Mouse (Mus musculus): ENCODE results near the gene Mfsd5.

- TF ChIP-seq TAL1 (IDR thresholded peaks at IDR 0.05; ENCODE audit: low read length) (no peak), POLR2AphosphoS5 (IDR thresholded peaks at IDR 0.05; ENCODE audit: borderline replicate concordance, low read depth, low read length) (no peak), CTCF (IDR thresholded peaks at IDR 0.05 in 2 of 3, conservative IDR thresholded peaks at IDR 0.05 in 1 of 3; ENCODE audit: control insufficient read depth in 1 of 3, insufficient read depth in 1 of 3, low read depth in 2 of 3, low read length in 3 of 3, poor library complexity in 1 of 3, severe bottlenecking in 1 of 3) (no peak), RAD21 (IDR thresholded peaks at IDR 0.05; ENCODE audit: low read depth, low read length) (no peak), POLR2A (IDR thresholded peaks at IDR 0.05; ENCODE audit: control insufficient read depth in 1 of 2, insufficient read depth in 1 of 2, low read depth in 1 of 2, low read length in 2 of 2, poor library complexity in 1 of 2) (peak; percentile 17 to 19; a peak in 1 of 4 replicates), SMC3 (IDR thresholded peaks at IDR 0.05; ENCODE audit: low read depth, low read length) (no peak)
These were observed 3.4 kb downstream of the Mfsd5 start for GRCm38 (mm10) chr15:102282463-102283292.

Data from MEL (cell line).